Mouse (Mus musculus): Measurements from ENCODE around the gene Zfp942.
A peak's percentile ranks its signal among the peaks of the same experiment; 100 is the strongest.

The Zfp942 gene

GRCm38 (mm10) chr17:21962107-21962907 lies at the start of gene Zfp942, which contains the start of gene Zfp943:
Zfp942 (minus strand) TSS chr17:21962464.
Zfp943 (plus strand) TSS chr17:21962552.
- DNase-seq (ENCODE audit: low read depth) = peak; percentile 83

GRCm38 (mm10) chr17:21963302-21963701 lies 1.0 kb upstream of the Zfp942 start:
- peak; percentile 48 for DNase-seq (ENCODE audit: low read depth)

- peak; percentile 72 for DNase-seq (ENCODE audit: low read depth)
Observed at GRCm38 (mm10) chr17:21909456-21910052, 52.7 kb downstream of the Zfp942 start, which contains the start of gene Zfp995. Zfp995 (minus strand) TSS chr17:21909926.

DNA sequence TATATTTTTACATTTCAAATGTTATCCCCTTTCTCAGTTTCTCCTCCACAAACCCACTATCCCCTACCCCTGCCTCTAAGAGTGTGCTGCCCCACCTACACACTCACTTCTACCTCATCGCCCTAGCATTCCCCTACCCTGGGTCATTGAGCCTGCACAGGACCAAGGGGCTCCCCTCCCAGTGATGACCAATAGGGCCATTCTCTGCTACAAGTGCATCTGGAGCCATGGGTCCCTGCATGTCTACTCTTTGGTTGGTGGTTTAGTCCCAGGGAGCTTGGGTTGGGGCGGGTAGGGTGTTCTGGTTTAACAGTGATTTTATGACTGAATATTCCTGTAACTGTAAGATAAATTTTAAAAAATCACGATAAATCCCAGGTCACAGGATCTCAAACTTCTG lies 53.2 kb downstream of the Zfp942 start:
- no peak for DNase-seq (ENCODE audit: low read depth)

Measured in naive thymus-derived CD4-positive, alpha-beta T cell, adult 2 months (primary cell).